Mouse (Mus musculus): ENCODE data around the gene Slc9a9. TPM values are rescaled to one million over a fixed set of nuclear protein-coding genes. Genes with fewer than 3 reads are reported as not detected.

Gene Slc9a9
- polyA plus RNA-seq, 1 experiment from 2014 or later = 1.6 TPM

- Histone ChIP-seq H3K27ac (no peak overlapping the region), H3K27me3 (no peaks in the 10 kb centered on the region), H3K9me3 (replicated peaks) (no peaks in the 10 kb centered on the region), H3K36me3 (no peaks in the 10 kb centered on the region), H3K4me2 (no peak overlapping the region), H3K4me1 (replicated peaks) (no peaks in the 10 kb centered on the region), H3K4me3 (replicated peaks) (no peak overlapping the region), H3K9ac (no peak overlapping the region)
- WGBS (ENCODE audit: insufficient replicate concordance) = 58% methylated on average over 5 of the region's 5 CpGs
- ATAC-seq (ENCODE audit: low read depth) = no peak
- no peak for DNase-seq
Measured at GRCm38 (mm10) chr9:94737226-94737625, 67.5 kb downstream of the Slc9a9 start.

- no peak overlapping the region for H3K9ac ChIP-seq
- WGBS (ENCODE audit: insufficient replicate concordance) = 31% methylated on average over 6 of the region's 6 CpGs
- DNase-seq (no peak), ATAC-seq (ENCODE audit: low read depth) (no peak)
- H3K36me3 ChIP-seq = no peaks in the 10 kb centered on the region
- no peak overlapping the region for H3K4me3 ChIP-seq (replicated peaks)
- no peaks in the 10 kb centered on the region for H3K4me1 ChIP-seq (replicated peaks)
- H3K4me2 ChIP-seq = no peak overlapping the region
- no peak overlapping the region for H3K27ac ChIP-seq
- H3K27me3 ChIP-seq = no peaks in the 10 kb centered on the region
- H3K9me3 ChIP-seq (replicated peaks) = no peaks in the 10 kb centered on the region
Measured at GRCm38 (mm10) chr9:94738555-94739427, 69.1 kb downstream of the Slc9a9 start.

DNA sequence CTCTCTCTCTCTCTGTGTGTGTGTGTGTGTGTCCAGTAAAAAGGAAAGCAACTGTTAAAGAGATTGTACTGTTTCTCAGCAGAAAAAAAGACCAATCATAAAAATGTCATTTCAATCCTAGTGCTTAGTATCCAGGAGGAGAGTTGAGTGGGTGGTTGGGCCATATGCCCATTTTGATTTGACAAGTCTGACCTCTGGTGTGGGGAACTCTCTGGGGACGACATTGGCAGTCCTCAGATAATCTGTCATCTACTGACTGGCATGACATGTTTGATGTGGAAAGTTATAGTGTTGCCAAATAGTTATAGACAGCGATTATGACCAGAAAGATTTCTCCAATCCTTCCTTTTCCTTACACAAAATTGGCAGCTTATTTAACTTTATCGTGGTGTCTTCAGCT, 71.1 kb downstream of the Slc9a9 start:
- H3K4me1 ChIP-seq (replicated peaks) = no peaks in the 10 kb centered on the region
- H3K9me3 ChIP-seq (replicated peaks) = no peaks in the 10 kb centered on the region
- H3K36me3 ChIP-seq = no peaks in the 10 kb centered on the region
- H3K27ac ChIP-seq = no peak overlapping the region
- H3K4me3 ChIP-seq (replicated peaks) = no peak overlapping the region
- 53% methylated on average over 3 of the region's 3 CpGs for WGBS (ENCODE audit: insufficient replicate concordance)
- H3K27me3 ChIP-seq = no peaks in the 10 kb centered on the region
- ATAC-seq (ENCODE audit: low read depth) (no peak), DNase-seq (no peak)
- H3K9ac ChIP-seq = no peak overlapping the region
- H3K4me2 ChIP-seq = no peak overlapping the region

- H3K9me3 ChIP-seq (replicated peaks) = no peaks in the 10 kb centered on the region
- 78% methylated on average over 1 of the region's 1 CpGs for WGBS (ENCODE audit: insufficient replicate concordance)
- H3K36me3 ChIP-seq = no peaks in the 10 kb centered on the region
- no peak overlapping the region for H3K27ac ChIP-seq
- H3K4me1 ChIP-seq (replicated peaks) = no peaks in the 10 kb centered on the region
- H3K27me3 ChIP-seq = no peaks in the 10 kb centered on the region
- no peak overlapping the region for H3K9ac ChIP-seq
- ATAC-seq (ENCODE audit: low read depth) (no peak), DNase-seq (no peak)
- no peak overlapping the region for H3K4me3 ChIP-seq (replicated peaks)
- H3K4me2 ChIP-seq = no peak overlapping the region
Measured at GRCm38 (mm10) chr9:94743291-94743690, 73.6 kb downstream of the Slc9a9 start.

- no peak overlapping the region for H3K4me2 ChIP-seq
- no peaks in the 10 kb centered on the region for H3K4me1 ChIP-seq (replicated peaks)
- WGBS (ENCODE audit: insufficient replicate concordance) = 66% methylated on average over 2 of the region's 2 CpGs
- H3K9me3 ChIP-seq (replicated peaks) = no peaks in the 10 kb centered on the region
- H3K27me3 ChIP-seq = no peaks in the 10 kb centered on the region
- ATAC-seq (ENCODE audit: low read depth) (no peak), DNase-seq (no peak)
- H3K36me3 ChIP-seq = no peaks in the 10 kb centered on the region
- H3K27ac ChIP-seq = no peak overlapping the region
- H3K4me3 ChIP-seq (replicated peaks) = no peak overlapping the region
- H3K9ac ChIP-seq = no peak overlapping the region
Measured at GRCm38 (mm10) chr9:94748503-94748902, 78.8 kb downstream of the Slc9a9 start.

- Histone ChIP-seq H3K4me3 (replicated peaks) (no peak overlapping the region), H3K4me2 (no peak overlapping the region), H3K9me3 (replicated peaks) (no peaks in the 10 kb centered on the region), H3K27ac (no peak overlapping the region), H3K36me3 (no peaks in the 10 kb centered on the region), H3K9ac (no peak overlapping the region), H3K4me1 (replicated peaks) (no peaks in the 10 kb centered on the region), H3K27me3 (no peaks in the 10 kb centered on the region)
- no peak for DNase-seq
- 73% methylated on average over 8 of the region's 8 CpGs for WGBS (ENCODE audit: insufficient replicate concordance)
- no peak for ATAC-seq (ENCODE audit: low read depth)
Measured at GRCm38 (mm10) chr9:94750187-94750586, 80.5 kb downstream of the Slc9a9 start.

- no peak overlapping the region for H3K27ac ChIP-seq
- H3K9ac ChIP-seq = no peak overlapping the region
- no peak overlapping the region for H3K4me3 ChIP-seq (replicated peaks)
- no peaks in the 10 kb centered on the region for H3K4me1 ChIP-seq (replicated peaks)
- H3K27me3 ChIP-seq = no peaks in the 10 kb centered on the region
- no peaks in the 10 kb centered on the region for H3K36me3 ChIP-seq
- 73% methylated on average over 19 of the region's 19 CpGs for WGBS (ENCODE audit: insufficient replicate concordance)
- ATAC-seq (ENCODE audit: low read depth) (no peak), DNase-seq (no peak)
- H3K4me2 ChIP-seq = no peak overlapping the region
- no peaks in the 10 kb centered on the region for H3K9me3 ChIP-seq (replicated peaks)
Measured at GRCm38 (mm10) chr9:94750935-94751637, 81.4 kb downstream of the Slc9a9 start.

GRCm38 (mm10) chr9:94751638-94752021, 81.9 kb downstream of the Slc9a9 start:
- ATAC-seq (ENCODE audit: low read depth) (no peak), DNase-seq (no peak)
- H3K27ac ChIP-seq = no peak overlapping the region
- no peaks in the 10 kb centered on the region for H3K27me3 ChIP-seq
- WGBS (ENCODE audit: insufficient replicate concordance) = 64% methylated on average over 10 of the region's 10 CpGs
- H3K4me1 ChIP-seq (replicated peaks) = no peaks in the 10 kb centered on the region
- H3K36me3 ChIP-seq = no peaks in the 10 kb centered on the region
- H3K4me2 ChIP-seq = no peak overlapping the region
- no peak overlapping the region for H3K4me3 ChIP-seq (replicated peaks)
- H3K9ac ChIP-seq = no peak overlapping the region
- H3K9me3 ChIP-seq (replicated peaks) = no peaks in the 10 kb centered on the region

DNA sequence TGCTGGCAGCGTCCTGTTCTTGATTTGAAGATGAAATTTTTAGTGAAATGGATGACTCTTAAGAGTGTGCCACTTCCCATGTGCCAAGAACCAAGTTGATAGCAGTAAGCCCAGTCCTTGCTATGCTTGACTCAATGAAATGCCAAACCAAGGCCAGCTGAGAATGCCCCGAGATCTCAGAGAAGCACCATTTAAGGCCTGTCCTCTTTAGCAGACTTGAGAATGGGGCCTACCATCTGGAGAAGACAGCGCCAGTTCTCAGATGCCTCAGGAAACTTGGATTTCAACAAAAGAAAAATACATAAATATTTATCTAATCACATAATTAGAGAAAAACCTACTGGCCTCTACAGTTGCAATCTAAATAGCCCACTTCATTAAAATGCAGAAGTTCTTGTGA, 82.4 kb downstream of the Slc9a9 start:
- 76% methylated on average over 3 of the region's 3 CpGs for WGBS (ENCODE audit: insufficient replicate concordance)

GRCm38 (mm10) chr9:94759904-94760303, 90.2 kb downstream of the Slc9a9 start:
- 62% methylated on average over 5 of the region's 5 CpGs for WGBS (ENCODE audit: insufficient replicate concordance)
- Histone ChIP-seq H3K4me3 (replicated peaks) (no peak overlapping the region), H3K4me1 (replicated peaks) (no peaks in the 10 kb centered on the region), H3K4me2 (no peak overlapping the region), H3K9ac (no peak overlapping the region), H3K9me3 (replicated peaks) (no peaks in the 10 kb centered on the region), H3K27ac (no peak overlapping the region), H3K27me3 (no peaks in the 10 kb centered on the region), H3K36me3 (no peaks in the 10 kb centered on the region)
- ATAC-seq (ENCODE audit: low read depth) = no peak
- DNase-seq = no peak

More for the DNA sequence above, 82.4 kb downstream of the Slc9a9 start:
- no peaks in the 10 kb centered on the region for H3K27me3 ChIP-seq
- no peaks in the 10 kb centered on the region for H3K9me3 ChIP-seq (replicated peaks)
- no peaks in the 10 kb centered on the region for H3K36me3 ChIP-seq
- no peak overlapping the region for H3K4me2 ChIP-seq
- H3K4me1 ChIP-seq (replicated peaks) = no peaks in the 10 kb centered on the region
- no peak overlapping the region for H3K9ac ChIP-seq
- no peak for ATAC-seq (ENCODE audit: low read depth)
- DNase-seq = no peak
- H3K4me3 ChIP-seq (replicated peaks) = no peak overlapping the region
- H3K27ac ChIP-seq = no peak overlapping the region

DNA sequence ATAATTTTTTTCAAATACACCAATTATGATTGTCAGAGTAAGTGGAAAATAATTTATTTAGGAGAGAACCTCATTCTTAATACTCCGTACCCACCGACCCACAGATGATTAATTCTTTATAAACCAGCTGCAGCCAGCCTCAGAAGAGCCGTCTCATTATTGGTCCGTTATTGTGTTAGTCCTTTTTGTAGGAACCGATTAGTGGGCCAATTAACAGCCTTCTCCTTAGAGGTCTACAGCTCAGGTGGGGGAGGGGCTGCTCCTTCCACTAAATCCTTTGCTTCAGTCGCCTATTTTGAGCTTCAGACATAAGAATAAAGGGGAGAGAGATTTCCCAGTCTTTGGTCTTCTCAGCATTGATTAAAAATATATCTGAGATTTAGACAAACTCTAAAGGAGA, 98.4 kb downstream of the Slc9a9 start:
- H3K9ac ChIP-seq = no peak overlapping the region
- ATAC-seq (ENCODE audit: low read depth) = no peak

GRCm38 (mm10) chr9:94768524-94768923, 98.8 kb downstream of the Slc9a9 start:
- no peak overlapping the region for H3K4me2 ChIP-seq
- 58% methylated on average over 4 of the region's 4 CpGs for WGBS (ENCODE audit: insufficient replicate concordance)
- no peak overlapping the region for H3K4me3 ChIP-seq (replicated peaks)
- no peak overlapping the region for H3K9ac ChIP-seq
- H3K36me3 ChIP-seq = no peaks in the 10 kb centered on the region
- no peak for DNase-seq
- H3K4me1 ChIP-seq (replicated peaks) = no peaks in the 10 kb centered on the region
- ATAC-seq (ENCODE audit: low read depth) = no peak
- H3K9me3 ChIP-seq (replicated peaks) = no peaks in the 10 kb centered on the region
- H3K27ac ChIP-seq = no peak overlapping the region
- no peaks in the 10 kb centered on the region for H3K27me3 ChIP-seq

More for the DNA sequence above, 98.4 kb downstream of the Slc9a9 start:
- Histone ChIP-seq H3K4me2 (no peak overlapping the region), H3K36me3 (no peaks in the 10 kb centered on the region), H3K27ac (no peak overlapping the region), H3K4me1 (replicated peaks) (no peaks in the 10 kb centered on the region), H3K27me3 (no peaks in the 10 kb centered on the region), H3K4me3 (replicated peaks) (no peak overlapping the region), H3K9me3 (replicated peaks) (no peaks in the 10 kb centered on the region)
- no peak for DNase-seq
- 64% methylated on average over 6 of the region's 6 CpGs for WGBS (ENCODE audit: insufficient replicate concordance)
